Mouse (Mus musculus) lung, postnatal 0 days (tissue): Measurements from ENCODE around the gene Greb1.

ENCODE experiments used
- CTCF ChIP-seq: IDR thresholded peaks from 2 replicates; pipeline ENCODE4 v1.5.1; 2016; ENCODE audit warnings: antibody characterized with exemption, mild to moderate bottlenecking
- EP300 ChIP-seq: IDR thresholded peaks from 2 replicates; pipeline ENCODE4 v1.6.1; 2016; ENCODE audit warnings: antibody characterized with exemption, mild to moderate bottlenecking, control low read depth

DNA sequence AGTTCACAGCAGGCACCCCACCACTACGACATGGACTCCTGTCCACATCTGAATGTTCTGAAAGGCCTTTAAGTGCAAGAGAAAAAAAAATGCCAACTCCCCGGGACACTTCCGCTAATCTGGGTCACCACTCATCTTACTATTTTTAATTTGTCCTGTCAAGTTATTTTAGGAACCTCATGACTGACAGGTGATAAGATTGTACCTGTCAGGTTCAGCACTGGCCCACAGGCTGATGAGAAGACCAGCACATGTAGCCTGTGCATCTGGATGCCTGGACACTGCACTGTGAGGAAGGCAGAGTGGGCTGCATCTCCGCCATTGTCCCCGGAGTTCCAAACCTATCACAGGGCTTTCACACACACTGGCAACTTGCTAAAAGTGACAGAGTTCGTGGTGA, 150.9 kb downstream of the Greb1 start:
- no peak for TF ChIP-seq CTCF
- TF ChIP-seq EP300: no peak
